Mouse (Mus musculus): ENCODE measurements around the gene Zfp629. TPM values are rescaled to one million over a fixed set of nuclear protein-coding genes. Genes with fewer than 3 reads are reported as not detected.

Gene Zfp629
- polyA plus RNA-seq, 1 experiment, result 4.9 TPM

- Histone ChIP-seq H3K4me1 (ENCODE audit: control insufficient read depth, insufficient read depth, insufficient read length) (no peaks in the 10 kb centered on the region), H3K4me3 (ENCODE audit: extremely low read depth, insufficient read depth, insufficient read length) (no peak overlapping the region), H3K27ac (ENCODE audit: insufficient read depth, low read length) (no peak overlapping the region), H3K36me3 (ENCODE audit: control insufficient read depth, insufficient read depth, low read length) (peaks cover 22% of the 10 kb centered on the region), H3K27me3 (ENCODE audit: control insufficient read depth, insufficient read depth, low read length) (no peaks in the 10 kb centered on the region)
- WGBS, result 60% methylated on average over 6 of the region's 6 CpGs
- TF ChIP-seq CTCF (IDR thresholded peaks at IDR 0.05; ENCODE audit: extremely low read depth, insufficient read depth, insufficient read length, insufficient replicate concordance), result no peak
- TF ChIP-seq POLR2A (IDR thresholded peaks at IDR 0.05; ENCODE audit: low read depth, low read length), result no peak
- no peak for DNase-seq (ENCODE audit: low read depth in 1 of 2, low spot score in 2 of 2)
Observed at GRCm38 (mm10) chr7:127607150-127607549, 8.4 kb downstream of the Zfp629 start.

DNA sequence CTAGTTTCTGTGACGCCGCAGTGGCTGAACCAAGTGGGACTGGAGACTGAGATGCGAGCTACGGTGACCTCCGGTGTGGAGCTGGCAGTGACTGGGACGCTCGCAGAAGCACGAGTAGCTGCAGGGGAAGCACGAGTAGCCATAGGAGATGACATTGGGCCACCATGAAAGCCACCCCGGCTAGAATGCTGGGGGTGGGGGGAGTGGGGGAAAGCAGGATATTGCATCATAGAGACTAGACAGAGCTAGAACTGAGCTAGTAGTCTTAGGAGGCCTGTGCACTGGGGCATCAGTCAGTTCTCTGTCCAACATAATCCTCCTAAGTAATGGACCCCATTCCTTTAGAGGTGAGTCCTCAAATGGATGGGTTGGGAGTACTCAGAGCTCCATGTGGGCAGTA, 11.3 kb downstream of the Zfp629 start:
- WGBS, result 89% methylated on average over 10 of the region's 10 CpGs
- no peaks in the 10 kb centered on the region for H3K4me1 ChIP-seq (ENCODE audit: control insufficient read depth, insufficient read depth, insufficient read length)
- H3K27ac ChIP-seq (ENCODE audit: insufficient read depth, low read length), result no peak overlapping the region
- no peak for DNase-seq (ENCODE audit: low read depth in 1 of 2, low spot score in 2 of 2)
- H3K4me3 ChIP-seq (ENCODE audit: extremely low read depth, insufficient read depth, insufficient read length), result no peak overlapping the region
- no peaks in the 10 kb centered on the region for H3K27me3 ChIP-seq (ENCODE audit: control insufficient read depth, insufficient read depth, low read length)
- peaks cover 25% of the 10 kb centered on the region for H3K36me3 ChIP-seq (ENCODE audit: control insufficient read depth, insufficient read depth, low read length)
- TF ChIP-seq CTCF (IDR thresholded peaks at IDR 0.05; ENCODE audit: extremely low read depth, insufficient read depth, insufficient read length, insufficient replicate concordance), result no peak
- no peak for TF ChIP-seq POLR2A (IDR thresholded peaks at IDR 0.05; ENCODE audit: low read depth, low read length)

GRCm38 (mm10) chr7:127602903-127603302, 12.7 kb downstream of the Zfp629 start:
- Histone ChIP-seq H3K4me1 (ENCODE audit: control insufficient read depth, insufficient read depth, insufficient read length) (no peaks in the 10 kb centered on the region), H3K27me3 (ENCODE audit: control insufficient read depth, insufficient read depth, low read length) (no peaks in the 10 kb centered on the region), H3K36me3 (ENCODE audit: control insufficient read depth, insufficient read depth, low read length) (peaks cover 37% of the 10 kb centered on the region), H3K27ac (ENCODE audit: insufficient read depth, low read length) (no peak overlapping the region), H3K4me3 (ENCODE audit: extremely low read depth, insufficient read depth, insufficient read length) (no peak overlapping the region)
- TF ChIP-seq CTCF (IDR thresholded peaks at IDR 0.05; ENCODE audit: extremely low read depth, insufficient read depth, insufficient read length, insufficient replicate concordance) (no peak), POLR2A (IDR thresholded peaks at IDR 0.05; ENCODE audit: low read depth, low read length) (no peak)
- 85% methylated on average over 2 of the region's 2 CpGs for WGBS
- no peak for DNase-seq (ENCODE audit: low read depth in 1 of 2, low spot score in 2 of 2)

- DNase-seq (ENCODE audit: low read depth in 1 of 2, low spot score in 2 of 2), result no peak
- WGBS, result 92% methylated on average over 4 of the region's 4 CpGs
- Histone ChIP-seq H3K27ac (ENCODE audit: insufficient read depth, low read length) (no peak overlapping the region), H3K4me3 (ENCODE audit: extremely low read depth, insufficient read depth, insufficient read length) (no peak overlapping the region), H3K36me3 (ENCODE audit: control insufficient read depth, insufficient read depth, low read length) (peaks cover 47% of the 10 kb centered on the region), H3K4me1 (ENCODE audit: control insufficient read depth, insufficient read depth, insufficient read length) (no peaks in the 10 kb centered on the region), H3K27me3 (ENCODE audit: control insufficient read depth, insufficient read depth, low read length) (no peaks in the 10 kb centered on the region)
- TF ChIP-seq CTCF (IDR thresholded peaks at IDR 0.05; ENCODE audit: extremely low read depth, insufficient read depth, insufficient read length, insufficient replicate concordance) (no peak), POLR2A (IDR thresholded peaks at IDR 0.05; ENCODE audit: low read depth, low read length) (no peak)
Observed at GRCm38 (mm10) chr7:127601735-127602134, 13.9 kb downstream of the Zfp629 start.

DNA sequence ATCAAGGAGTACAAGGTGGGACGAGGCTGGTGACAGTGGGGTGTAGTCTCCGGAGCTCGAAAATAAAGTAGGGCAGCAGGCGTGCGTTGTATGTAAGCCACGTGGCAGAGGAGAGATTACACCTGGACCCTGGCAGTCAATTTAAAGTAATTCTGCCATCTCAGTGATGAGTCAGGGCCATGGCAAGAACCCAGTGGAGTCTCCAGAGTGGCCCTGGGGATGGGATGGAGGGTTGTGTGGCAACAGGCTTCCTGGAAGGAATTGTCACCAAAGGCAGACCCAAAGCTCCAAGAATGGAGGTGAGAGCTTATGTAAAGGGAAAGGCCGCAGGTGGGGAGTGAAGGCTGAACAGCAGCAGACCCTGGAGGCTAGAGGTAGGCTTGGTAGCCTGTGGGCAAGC, 15.0 kb downstream of the Zfp629 start:
- Histone ChIP-seq H3K27ac (ENCODE audit: insufficient read depth, low read length) (no peak overlapping the region), H3K27me3 (ENCODE audit: control insufficient read depth, insufficient read depth, low read length) (no peaks in the 10 kb centered on the region), H3K4me3 (ENCODE audit: extremely low read depth, insufficient read depth, insufficient read length) (no peak overlapping the region), H3K4me1 (ENCODE audit: control insufficient read depth, insufficient read depth, insufficient read length) (no peaks in the 10 kb centered on the region), H3K36me3 (ENCODE audit: control insufficient read depth, insufficient read depth, low read length) (peaks cover 58% of the 10 kb centered on the region)
- no peak for TF ChIP-seq CTCF (IDR thresholded peaks at IDR 0.05; ENCODE audit: extremely low read depth, insufficient read depth, insufficient read length, insufficient replicate concordance)
- no peak for TF ChIP-seq POLR2A (IDR thresholded peaks at IDR 0.05; ENCODE audit: low read depth, low read length)
- WGBS, result 95% methylated on average over 7 of the region's 7 CpGs
- DNase-seq (ENCODE audit: low read depth in 1 of 2, low spot score in 2 of 2), result no peak

- 95% methylated on average over 17 of the region's 17 CpGs for WGBS
- no peak for DNase-seq (ENCODE audit: low read depth in 1 of 2, low spot score in 2 of 2)
- H3K27me3 ChIP-seq (ENCODE audit: control insufficient read depth, insufficient read depth, low read length), result no peaks in the 10 kb centered on the region
- H3K36me3 ChIP-seq (ENCODE audit: control insufficient read depth, insufficient read depth, low read length), result peaks cover 79% of the 10 kb centered on the region
- H3K4me1 ChIP-seq (ENCODE audit: control insufficient read depth, insufficient read depth, insufficient read length), result no peaks in the 10 kb centered on the region
- no peak overlapping the region for H3K27ac ChIP-seq (ENCODE audit: insufficient read depth, low read length)
- H3K4me3 ChIP-seq (ENCODE audit: extremely low read depth, insufficient read depth, insufficient read length), result no peak overlapping the region
- TF ChIP-seq POLR2A (IDR thresholded peaks at IDR 0.05; ENCODE audit: low read depth, low read length) (no peak), CTCF (IDR thresholded peaks at IDR 0.05; ENCODE audit: extremely low read depth, insufficient read depth, insufficient read length, insufficient replicate concordance) (no peak)
Observed at GRCm38 (mm10) chr7:127596747-127597146, 18.9 kb downstream of the Zfp629 start.

- H3K36me3 ChIP-seq (ENCODE audit: control insufficient read depth, insufficient read depth, low read length), result peaks cover 64% of the 10 kb centered on the region
- TF ChIP-seq POLR2A (IDR thresholded peaks at IDR 0.05; ENCODE audit: low read depth, low read length), result no peak
- no peak for TF ChIP-seq CTCF (IDR thresholded peaks at IDR 0.05; ENCODE audit: extremely low read depth, insufficient read depth, insufficient read length, insufficient replicate concordance)
- 95% methylated on average over 14 of the region's 14 CpGs for WGBS
Observed at GRCm38 (mm10) chr7:127592575-127592974, 23.0 kb downstream of the Zfp629 start.

More at GRCm38 (mm10) chr7:127592575-127592974, 23.0 kb downstream of the Zfp629 start:
- Histone ChIP-seq H3K27me3 (ENCODE audit: control insufficient read depth, insufficient read depth, low read length) (no peaks in the 10 kb centered on the region), H3K4me1 (ENCODE audit: control insufficient read depth, insufficient read depth, insufficient read length) (peaks cover 5% of the 10 kb centered on the region; the same call in 1 of the 2 replicates), H3K4me3 (ENCODE audit: extremely low read depth, insufficient read depth, insufficient read length) (no peak overlapping the region), H3K27ac (ENCODE audit: insufficient read depth, low read length) (no peak overlapping the region)
- DNase-seq (ENCODE audit: low read depth in 1 of 2, low spot score in 2 of 2), result no peak

All from spleen, adult 2 months (tissue).